Mouse (Mus musculus) spleen, postnatal 14 days (tissue): Measurements from ENCODE around the gene Uox.

Experiments used
- DNase-seq, 2 experiments: peaks; one replicate each; pipeline ENCODE4 v3.0.0; 2021 to 2022; ENCODE audit warnings: low spot score in 2 of 2

The Uox gene

DNA sequence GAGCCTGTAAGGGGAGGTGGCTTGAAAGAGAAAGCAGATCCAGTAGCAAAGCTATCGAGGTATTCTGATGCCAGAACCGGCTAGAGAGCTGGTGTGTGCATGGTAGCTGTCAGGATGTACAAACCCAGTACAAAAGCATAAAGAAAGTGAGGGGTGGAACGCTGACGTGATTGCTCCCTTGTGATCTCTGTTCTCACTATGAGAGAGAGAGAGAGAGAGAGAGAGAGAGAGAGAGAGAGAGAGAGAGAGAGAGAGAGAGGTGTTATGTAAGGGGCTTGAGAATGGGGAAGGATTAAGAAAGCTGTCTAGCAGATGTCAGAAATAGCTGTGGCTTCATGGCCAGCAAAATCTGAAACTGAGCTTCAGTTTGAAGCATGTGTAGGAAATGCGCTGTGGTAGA lies 13.7 kb downstream of the Uox start:
- no peak for DNase-seq

- no peak for DNase-seq
Observed at GRCm38 (mm10) chr3:146586616-146587015, 16.4 kb downstream of the Uox start.

DNA sequence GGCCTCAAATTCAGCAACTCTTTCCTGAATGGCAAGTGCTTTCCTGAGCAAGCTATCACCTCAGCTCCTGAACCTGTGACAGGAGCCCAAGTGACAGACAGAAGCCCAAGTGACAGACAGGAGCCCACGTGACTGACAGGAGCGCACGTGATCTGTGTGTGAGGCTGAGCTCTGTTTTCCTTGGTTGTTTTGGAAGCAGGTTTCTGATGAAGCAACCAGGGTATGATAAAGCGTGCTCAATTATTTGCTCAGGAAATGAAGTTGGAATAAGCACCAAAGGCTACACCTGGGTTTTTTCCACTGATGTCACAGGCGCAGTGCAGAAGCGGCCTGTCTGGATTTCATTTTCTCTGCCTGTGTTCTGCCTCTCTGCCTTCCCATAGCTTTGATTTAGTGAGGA lies 19.3 kb downstream of the Uox start:
- no peak for DNase-seq

DNA sequence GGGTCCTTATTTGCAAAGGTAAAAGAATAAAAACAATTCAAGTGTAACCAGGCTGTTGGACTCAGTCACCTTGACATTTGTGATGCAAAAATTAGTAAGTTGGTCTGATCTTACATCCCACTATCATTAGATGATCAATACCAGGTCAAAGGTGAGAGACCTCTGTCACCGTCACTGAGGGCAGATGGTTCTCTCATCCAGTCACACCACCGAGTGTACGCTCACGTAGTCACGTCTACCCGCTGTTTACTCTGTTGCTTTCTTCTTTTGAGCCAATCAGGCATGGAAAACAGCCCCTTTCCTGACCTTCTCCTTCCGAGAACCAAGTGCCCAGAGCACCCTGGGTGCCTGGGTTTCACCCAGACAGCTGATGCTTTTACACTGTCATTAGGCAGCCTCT lies 20.9 kb downstream of the Uox start:
- DNase-seq = no peak

GRCm38 (mm10) chr3:146591601-146592000 lies 21.4 kb downstream of the Uox start:
- DNase-seq = no peak

DNA sequence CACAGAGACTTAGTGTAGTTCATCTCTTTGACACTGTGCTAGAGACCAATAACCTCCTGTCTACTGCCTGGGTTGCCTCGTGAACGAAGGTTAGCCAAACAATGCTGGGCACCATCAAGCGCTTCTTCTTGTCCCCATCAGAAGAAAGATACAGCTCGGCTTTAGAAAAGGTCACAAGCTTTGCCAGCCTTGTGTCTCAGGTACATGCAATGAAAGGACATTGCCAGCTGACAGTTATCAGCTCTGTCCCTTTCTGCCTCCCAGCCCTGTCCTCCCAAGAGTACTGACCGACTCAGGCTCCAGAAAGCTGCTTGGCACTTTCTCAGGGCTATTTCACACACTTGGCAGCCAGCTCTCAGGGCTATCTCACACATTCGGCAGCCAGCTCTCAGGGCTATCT lies 25.2 kb downstream of the Uox start:
- DNase-seq = no peak

DNA sequence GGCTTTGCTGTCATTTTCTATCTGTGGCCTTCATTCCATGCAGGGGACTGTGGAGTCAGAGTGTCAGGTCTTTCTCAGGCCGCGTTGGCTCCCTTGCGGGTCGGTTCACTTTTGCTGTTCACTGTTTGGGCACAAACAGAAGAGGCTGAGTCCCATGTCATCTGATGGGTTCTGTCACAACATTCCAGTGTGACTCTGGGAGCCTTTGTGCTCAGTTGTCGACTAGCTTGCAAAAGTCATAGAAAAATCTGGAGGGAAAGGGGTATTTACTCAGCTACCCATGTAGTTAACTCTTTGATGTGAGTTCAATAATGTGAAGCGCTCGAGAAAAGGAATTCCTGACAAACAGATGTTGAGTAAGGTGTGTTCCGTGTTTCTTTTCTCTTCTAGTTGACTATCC lies 26.2 kb downstream of the Uox start:
- DNase-seq = no peak

- no peak for DNase-seq
Observed at GRCm38 (mm10) chr3:146596864-146597263, 26.6 kb downstream of the Uox start.

DNA sequence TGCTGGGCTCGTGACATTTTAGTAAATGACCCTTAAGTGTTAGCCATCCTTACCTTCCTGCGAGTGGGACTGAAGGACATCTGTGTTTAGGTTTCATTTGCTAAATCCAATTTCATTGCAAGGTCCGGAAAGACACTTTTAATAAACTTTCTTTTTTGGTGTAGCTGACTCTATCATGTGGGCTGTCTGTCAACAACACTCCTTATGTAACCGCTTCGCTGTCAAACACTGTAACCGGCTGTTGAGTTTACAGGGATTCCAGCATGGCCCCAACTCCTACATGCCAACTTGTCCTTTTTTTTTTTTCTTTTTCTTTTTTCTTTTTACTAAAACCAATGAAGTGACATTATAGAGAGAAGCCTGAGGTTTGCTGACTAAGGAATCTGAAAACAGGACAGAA lies 28.2 kb downstream of the Uox start:
- no peak for DNase-seq

DNA sequence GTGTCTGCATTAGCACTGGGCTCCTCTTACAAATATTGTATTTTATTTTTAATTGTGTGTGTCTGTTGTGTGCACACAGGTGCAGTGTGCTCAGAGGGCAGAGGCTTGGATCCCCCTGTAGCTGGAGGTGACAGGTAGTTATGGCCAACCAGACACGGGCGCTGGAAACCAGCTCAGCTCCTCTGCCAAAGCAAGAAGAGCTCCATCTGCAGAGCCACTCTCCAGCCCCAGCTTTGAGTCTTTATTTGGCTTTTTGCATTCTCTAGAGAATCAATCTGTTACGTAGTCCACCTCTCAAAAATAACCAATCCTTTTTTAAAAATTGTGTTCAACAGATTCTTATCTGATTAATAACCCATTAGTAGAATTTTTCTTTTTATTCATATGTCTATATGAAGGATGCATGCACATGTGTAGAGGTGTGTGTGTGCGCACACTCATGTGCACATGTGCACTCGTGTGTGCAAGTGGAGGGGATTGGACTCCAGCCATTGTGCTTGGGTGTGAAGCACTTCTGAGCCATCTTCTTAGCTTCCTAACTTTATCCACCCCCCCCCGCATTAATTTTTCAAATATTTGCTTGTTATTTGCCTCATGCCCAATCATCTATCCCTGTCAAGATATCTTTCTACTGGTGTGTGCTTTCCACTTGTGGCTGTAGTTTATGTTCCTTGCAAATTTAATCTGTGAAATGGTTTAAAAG lies 29.1 kb downstream of the Uox start:
- no peak for DNase-seq

DNA sequence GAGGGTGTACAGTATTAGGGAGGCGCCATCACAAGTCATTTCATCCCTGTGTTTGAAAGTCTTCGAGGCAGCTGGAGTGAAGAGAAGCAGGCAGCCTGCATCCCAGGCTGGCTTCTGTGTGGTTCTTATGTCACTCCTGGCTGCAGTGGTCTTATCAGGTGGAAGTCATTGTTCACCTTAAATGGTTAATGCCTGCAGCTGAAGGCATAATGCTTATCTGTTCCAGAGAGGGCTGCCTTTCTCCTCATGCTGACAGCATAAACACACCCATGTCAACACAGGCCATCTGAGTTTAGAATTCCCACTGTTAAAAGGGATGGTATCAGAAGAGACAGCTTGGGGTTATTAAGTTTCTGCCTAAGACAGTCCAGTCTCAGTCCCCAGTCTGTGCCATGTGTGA lies 31.0 kb downstream of the Uox start:
- no peak for DNase-seq

DNA sequence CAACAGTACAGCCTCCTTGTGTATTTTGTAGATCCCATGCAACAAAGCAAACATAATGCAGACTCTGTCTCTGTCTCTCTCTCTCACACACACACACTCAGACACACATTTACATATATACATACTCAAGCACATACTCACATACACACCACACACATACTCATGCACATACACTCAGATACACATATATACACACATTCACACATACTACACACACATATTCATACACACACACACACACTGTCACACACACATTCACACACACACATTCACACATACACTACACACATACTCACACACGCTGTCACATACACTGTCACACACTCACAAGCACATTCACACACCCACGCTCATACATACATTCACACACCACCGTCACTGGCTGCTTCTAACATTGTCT lies 32.3 kb downstream of the Uox start:
- DNase-seq = no peak

GRCm38 (mm10) chr3:146604647-146605046 lies 34.4 kb downstream of the Uox start:
- DNase-seq = no peak

- no peak for DNase-seq
Observed at GRCm38 (mm10) chr3:146607368-146607767, 37.1 kb downstream of the Uox start.

- DNase-seq = no peak
Observed at GRCm38 (mm10) chr3:146610322-146610721, 40.1 kb downstream of the Uox start.

DNA sequence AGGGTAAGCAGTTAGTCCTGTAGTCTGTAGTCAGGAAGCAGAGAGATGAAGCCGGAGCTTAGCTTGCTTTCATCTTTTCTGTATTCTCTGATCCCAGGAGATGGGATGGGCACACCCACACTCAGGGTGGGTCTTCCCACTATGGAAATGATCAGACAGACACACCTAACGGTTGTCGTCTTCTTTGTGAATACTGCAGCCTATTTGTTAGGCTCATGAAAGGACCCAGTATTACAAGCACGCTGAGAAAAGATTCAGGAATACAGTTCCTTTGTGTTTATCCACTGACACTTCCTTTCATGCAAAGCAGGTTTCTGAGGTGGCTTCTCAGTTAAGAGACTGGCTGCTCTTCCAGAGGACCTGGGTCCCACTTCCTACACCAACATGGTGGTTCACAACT lies 41.0 kb downstream of the Uox start:
- no peak for DNase-seq

GRCm38 (mm10) chr3:146611821-146612220 lies 41.6 kb downstream of the Uox start:
- no peak for DNase-seq

GRCm38 (mm10) chr3:146615496-146615895 lies 45.3 kb downstream of the Uox start, which contains the start of gene Dnase2b:
TSS of gene Dnase2b (minus strand) at chr3:146615596.
- DNase-seq = no peak

GRCm38 (mm10) chr3:146616533-146617283 lies 46.5 kb downstream of the Uox start:
- DNase-seq = no peak

- DNase-seq = no peak
Observed at GRCm38 (mm10) chr3:146617946-146618345, 47.7 kb downstream of the Uox start.

DNA sequence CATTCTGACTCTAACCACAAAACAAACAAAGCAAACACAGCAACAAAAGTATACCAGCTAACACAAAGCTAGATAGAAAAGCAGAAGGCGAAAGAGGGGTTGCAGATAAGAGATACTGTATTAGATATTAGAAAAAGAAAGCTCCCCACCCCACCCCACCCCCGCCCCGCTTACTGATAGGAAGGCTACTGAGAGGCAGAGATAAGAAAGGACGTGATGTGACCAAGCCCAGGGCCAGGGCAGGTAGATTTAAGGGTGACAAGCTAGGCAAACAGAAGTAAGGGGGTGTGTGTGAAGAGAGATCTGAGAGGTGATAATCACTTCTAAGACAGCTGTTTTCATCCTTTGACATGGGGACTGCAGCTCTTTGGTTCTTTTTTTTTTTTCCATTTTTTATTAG lies 48.1 kb downstream of the Uox start:
- DNase-seq = no peak

DNA sequence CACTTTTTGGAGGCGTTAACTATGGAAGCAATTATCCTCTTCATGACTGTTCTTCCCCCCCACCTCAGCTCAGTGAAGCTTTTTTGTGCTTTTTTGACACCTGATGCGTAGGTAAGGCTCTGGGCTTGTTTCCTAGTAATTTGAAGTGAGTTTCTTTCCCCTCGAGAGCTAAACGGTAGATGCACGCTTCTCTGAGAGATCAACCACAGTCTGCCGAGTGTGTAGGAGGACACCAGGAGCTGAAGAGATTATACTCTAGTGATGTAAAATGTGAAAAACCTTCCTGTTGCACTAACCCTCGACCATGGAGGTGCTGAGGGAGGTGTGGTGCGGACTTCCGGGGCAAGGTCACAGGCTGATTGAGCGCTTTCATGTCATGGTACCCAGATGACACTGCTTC lies 49.9 kb downstream of the Uox start:
- no peak for DNase-seq

- no peak for DNase-seq
Observed at GRCm38 (mm10) chr3:146620555-146621249, 50.5 kb downstream of the Uox start.
